Mouse (Mus musculus) lung, postnatal 0 days (tissue): ENCODE results near the gene Fmo2. TPM values are rescaled to one million over a fixed set of nuclear protein-coding genes. Genes with fewer than 3 reads are reported as not detected.

Experiments used
- ATAC-seq: fragments of 200-750 bp; cut with Nextera tagmentation; 2 replicates; pipeline ENCODE4 v1.8.0; 2017; ENCODE audit warnings: moderate library complexity
- DNase-seq: peaks from one replicate; pipeline ENCODE4 v3.0.0-alpha.2; 2016; ENCODE audit warnings: low spot score
- H3K27ac ChIP-seq: fragments of 300-500 bp; sonication (generic); 2 replicates; pipeline ENCODE4 v1.5.1; 2014; ENCODE audit warnings: antibody characterized with exemption, mild to moderate bottlenecking, low read length, mixed read lengths
- H3K27me3 ChIP-seq: fragments of 300-500 bp; sonication (generic); replicated peaks from 2 replicates; pipeline ENCODE4 v1.6.1; 2014; ENCODE audit warnings: low read length, mixed read lengths; ENCODE audit not compliant: insufficient read depth
- H3K36me3 ChIP-seq: fragments of 300-500 bp; sonication (generic); 2 replicates; pipeline ENCODE4 v1.6.1; 2014; ENCODE audit warnings: low read length, mixed read lengths; ENCODE audit not compliant: insufficient read depth
- H3K4me1 ChIP-seq: fragments of 300-500 bp; sonication (generic); 2 replicates; pipeline ENCODE4 v1.6.1; 2014; ENCODE audit warnings: antibody characterized with exemption, low read depth, low read length, mixed read lengths; ENCODE audit not compliant: insufficient read depth
- H3K4me2 ChIP-seq: fragments of 300-500 bp; sonication (generic); replicated peaks from 2 replicates; pipeline ENCODE4 v1.6.1; 2014; ENCODE audit warnings: low read depth, mild to moderate bottlenecking, low read length, moderate library complexity, mixed read lengths
- H3K4me3 ChIP-seq: fragments of 300-500 bp; sonication (generic); 2 replicates; pipeline ENCODE4 v1.5.1; 2014; ENCODE audit warnings: low read depth, low read length
- H3K9ac ChIP-seq: fragments of 300-500 bp; sonication (generic); replicated peaks from 2 replicates; pipeline ENCODE4 v1.6.1; 2014; ENCODE audit warnings: low read depth, mild to moderate bottlenecking
- H3K9me3 ChIP-seq: fragments of 300-500 bp; sonication (generic); 2 replicates; pipeline ENCODE4 v1.6.1; 2016; ENCODE audit warnings: low read length, mixed read lengths
- CTCF ChIP-seq: IDR thresholded peaks from 2 replicates; pipeline ENCODE4 v1.5.1; 2016; ENCODE audit warnings: antibody characterized with exemption, mild to moderate bottlenecking
- EP300 ChIP-seq: IDR thresholded peaks from 2 replicates; pipeline ENCODE4 v1.6.1; 2016; ENCODE audit warnings: antibody characterized with exemption, mild to moderate bottlenecking, control low read depth
- WGBS: fragments of 180-500 bp; shearing (Covaris S2); extraction: QIAGEN DNeasy Blood & Tissue Kit; methylation state at CpG from one replicate; pipeline ENCODE4 v1.1.7; 2014; 5-methylcytosine and 5-hydroxymethylcytosine counted together
- polyA plus RNA-seq: library from polyadenylated mRNA; unstranded; fragments of >200 nt; fragmentation: Nextera tagmentation; extraction: Ambion mirVana; gene quantifications from 2 replicates; pipeline ENCODE4 v1.2.1, GENCODE M21; 2015

The Fmo2 gene
- polyA plus RNA-seq, 1 experiment from 2014 or later, result 286 TPM

DNA sequence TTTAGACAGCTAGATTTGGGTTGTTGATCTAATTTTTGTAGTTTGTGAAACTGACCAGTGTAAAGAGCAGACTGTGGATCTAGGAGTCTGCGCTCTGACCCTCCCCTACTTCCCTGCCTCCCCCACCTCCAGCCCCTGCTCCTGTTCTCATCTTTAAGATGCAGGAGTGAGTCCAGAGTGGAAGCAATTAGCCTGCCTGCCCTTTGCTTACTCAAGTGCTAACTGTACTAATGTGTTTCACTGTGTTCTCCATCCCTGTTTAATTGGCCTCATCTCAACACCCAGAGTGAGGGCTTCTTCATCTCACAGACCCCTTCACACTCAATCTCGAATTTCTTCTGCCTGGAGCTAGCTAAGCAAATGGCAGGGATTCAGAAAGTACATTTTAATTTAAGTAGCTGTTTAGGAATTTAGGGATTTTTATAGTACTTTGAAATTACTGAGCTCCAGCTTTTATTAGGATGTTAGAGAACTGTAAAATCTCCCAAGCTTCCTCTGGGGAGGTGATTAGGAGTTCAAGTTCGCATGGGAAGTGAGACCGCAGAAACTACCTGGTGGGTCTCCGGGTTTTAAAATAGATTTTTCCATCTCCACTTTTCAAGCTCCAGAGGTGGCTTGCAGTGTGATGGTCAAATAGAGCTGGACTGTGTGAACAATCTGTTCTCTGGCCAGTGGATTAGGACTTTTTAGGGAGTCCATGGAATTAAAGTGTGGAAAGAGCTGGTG lies 39.6 kb upstream of the Fmo2 start:
- no peaks in the 10 kb centered on the region for H3K9me3 ChIP-seq
- no peaks in the 10 kb centered on the region for H3K36me3 ChIP-seq
- no peaks in the 10 kb centered on the region for H3K4me1 ChIP-seq
- no peak for TF ChIP-seq EP300
- TF ChIP-seq CTCF, result no peak
- no peak overlapping the region for H3K9ac ChIP-seq
- 0 out of 2 replicates have a peak overlapping the region, but pooled peaks have one; percentile 20 for H3K27ac ChIP-seq
- no peak overlapping the region for H3K4me2 ChIP-seq
- no peak for DNase-seq
- H3K4me3 ChIP-seq, result no peak overlapping the region
- WGBS, result 70% methylated on average over 5 of the region's 5 CpGs
- no peaks in the 10 kb centered on the region for H3K27me3 ChIP-seq
- no peak; the same call in 1 of the 2 replicates for ATAC-seq

DNA sequence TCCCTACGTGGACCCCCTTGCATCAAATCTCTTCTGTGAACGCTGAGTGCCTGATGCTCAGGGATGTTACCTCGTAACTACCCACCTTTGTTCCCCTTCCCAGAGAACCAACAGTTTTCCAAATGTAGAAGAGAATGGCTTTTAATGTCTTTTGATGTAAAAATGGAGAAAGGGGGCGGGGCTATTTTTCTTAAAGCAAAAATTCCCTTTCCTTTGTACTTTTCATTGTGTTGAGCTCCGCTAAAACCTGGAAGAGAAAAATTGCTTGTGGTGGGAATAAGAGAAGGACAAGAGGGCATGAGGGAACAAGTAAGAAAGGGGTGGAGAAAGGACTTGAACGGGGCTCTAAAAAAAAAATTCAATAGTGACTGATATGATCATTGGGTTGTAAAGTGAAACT lies 38.9 kb upstream of the Fmo2 start, which contains the start of gene Fmo6:
Gene Fmo6, minus strand, starts transcription at position 101 of the 400 bp plus-strand sequence.
- no peak for TF ChIP-seq CTCF
- no peak for TF ChIP-seq EP300
- WGBS, result 82% methylated on average over 6 of the region's 6 CpGs
- DNase-seq (no peak), ATAC-seq (no peak)
- Histone ChIP-seq H3K9ac (no peak within 1 kb of the TSS), H3K4me2 (no peak within 1 kb of the TSS), H3K36me3 (no peaks in the 10 kb centered on the region), H3K27ac (0 out of 2 replicates have a peak within 1 kb of the TSS, but pooled peaks have one; percentile 20), H3K4me3 (no peak within 1 kb of the TSS), H3K4me1 (no peaks in the 10 kb centered on the region), H3K9me3 (no peaks in the 10 kb centered on the region), H3K27me3 (no peaks in the 10 kb centered on the region)

DNA sequence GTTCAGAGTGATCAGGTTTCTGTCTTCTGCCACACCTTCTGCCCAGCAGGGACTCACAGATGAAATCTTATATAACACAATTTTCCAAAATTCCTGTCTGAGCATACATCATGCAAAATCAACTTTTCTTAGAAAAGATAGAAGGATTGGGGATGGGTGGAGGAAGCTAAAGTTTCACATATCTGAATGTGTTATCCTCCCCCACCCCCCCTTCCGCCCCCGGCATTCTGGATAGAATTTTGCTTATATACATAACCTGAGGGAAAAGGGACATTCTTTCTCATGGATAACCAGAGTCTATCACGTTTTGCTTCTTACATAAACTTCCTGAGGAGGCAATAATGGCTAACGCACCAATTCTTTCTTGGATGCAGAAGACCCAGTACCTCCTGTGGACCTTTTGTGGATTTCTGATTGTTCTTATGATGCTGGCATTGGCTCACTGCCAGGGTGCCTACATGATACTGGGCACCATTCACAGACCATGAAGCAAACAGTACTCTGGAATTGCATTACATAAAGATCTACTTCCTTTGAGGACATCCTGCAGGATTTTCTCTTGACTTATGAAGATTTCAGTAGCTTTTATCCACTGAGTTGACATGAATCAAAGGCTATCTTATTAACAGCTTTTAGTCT lies 36.0 kb upstream of the Fmo2 start:
- no peaks in the 10 kb centered on the region for H3K4me1 ChIP-seq
- no peak overlapping the region for H3K4me2 ChIP-seq
- ATAC-seq (no peak), DNase-seq (no peak)
- WGBS, result 74% methylated on average over 4 of the region's 4 CpGs
- H3K4me3 ChIP-seq, result no peak overlapping the region
- no peaks in the 10 kb centered on the region for H3K36me3 ChIP-seq
- no peaks in the 10 kb centered on the region for H3K9me3 ChIP-seq
- no peaks in the 10 kb centered on the region for H3K27me3 ChIP-seq
- H3K9ac ChIP-seq, result no peak overlapping the region
- no peak overlapping the region for H3K27ac ChIP-seq
- no peak for TF ChIP-seq CTCF
- no peak for TF ChIP-seq EP300

DNA sequence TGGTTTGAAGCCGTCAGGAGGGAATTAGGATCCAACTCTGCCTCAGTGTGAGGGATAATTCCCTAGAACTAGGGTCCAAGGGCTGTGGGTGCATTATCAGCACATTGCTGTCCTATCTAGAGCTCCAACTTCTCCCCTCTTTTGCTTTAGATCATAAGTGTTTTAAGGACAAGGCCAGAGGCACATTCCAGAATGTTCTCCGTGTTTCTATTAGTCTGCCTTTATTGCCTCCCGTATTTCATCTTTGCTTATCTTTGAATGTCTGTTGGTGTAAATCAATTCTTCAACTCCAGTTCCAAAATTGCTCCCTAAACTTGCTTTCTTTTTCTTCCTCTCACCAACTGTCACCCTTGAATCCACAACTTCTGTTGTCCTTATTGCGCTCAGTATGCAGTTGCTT lies 33.9 kb upstream of the Fmo2 start:
- H3K9me3 ChIP-seq, result no peaks in the 10 kb centered on the region
- TF ChIP-seq CTCF, result no peak
- no peak for TF ChIP-seq EP300
- H3K27ac ChIP-seq, result peak overlapping the region; percentile 74; the same call in 1 of the 2 replicates
- H3K27me3 ChIP-seq, result no peaks in the 10 kb centered on the region
- H3K36me3 ChIP-seq, result no peaks in the 10 kb centered on the region
- H3K4me2 ChIP-seq, result no peak overlapping the region
- WGBS, result 65% methylated on average over 4 of the region's 4 CpGs
- ATAC-seq (no peak), DNase-seq (no peak)
- no peak overlapping the region for H3K4me3 ChIP-seq
- H3K4me1 ChIP-seq, result no peaks in the 10 kb centered on the region
- no peak overlapping the region for H3K9ac ChIP-seq

DNA sequence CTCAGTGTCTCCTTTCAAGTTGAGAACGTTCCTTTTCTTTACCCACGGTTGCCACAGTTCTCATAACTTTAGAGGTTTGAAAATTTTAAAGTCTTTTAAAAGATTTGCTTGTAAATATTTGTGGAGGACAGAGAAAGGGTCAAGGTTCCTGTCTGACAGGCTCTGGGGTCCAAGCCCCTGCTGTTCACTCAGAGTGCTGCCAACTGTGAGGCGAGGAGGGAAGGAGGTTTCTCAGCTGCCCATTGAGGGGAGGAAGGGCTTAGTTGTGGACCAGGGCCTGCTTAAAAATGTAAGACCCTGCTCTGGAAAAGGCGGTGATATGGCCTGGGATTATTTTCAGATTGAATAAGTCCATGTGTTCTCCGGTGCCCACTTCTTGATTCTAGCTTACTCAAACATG lies 33.4 kb upstream of the Fmo2 start:
- H3K9ac ChIP-seq, result no peak overlapping the region
- TF ChIP-seq CTCF (no peak), EP300 (no peak)
- no peaks in the 10 kb centered on the region for H3K9me3 ChIP-seq
- no peaks in the 10 kb centered on the region for H3K36me3 ChIP-seq
- DNase-seq, result peak; percentile 53
- H3K27me3 ChIP-seq, result no peaks in the 10 kb centered on the region
- H3K4me3 ChIP-seq, result no peak overlapping the region
- ATAC-seq, result peak; percentile 54
- WGBS, result 55% methylated on average over 5 of the region's 5 CpGs
- no peak overlapping the region for H3K4me2 ChIP-seq
- H3K4me1 ChIP-seq, result no peaks in the 10 kb centered on the region
- peak overlapping the region; percentile 74 for H3K27ac ChIP-seq

DNA sequence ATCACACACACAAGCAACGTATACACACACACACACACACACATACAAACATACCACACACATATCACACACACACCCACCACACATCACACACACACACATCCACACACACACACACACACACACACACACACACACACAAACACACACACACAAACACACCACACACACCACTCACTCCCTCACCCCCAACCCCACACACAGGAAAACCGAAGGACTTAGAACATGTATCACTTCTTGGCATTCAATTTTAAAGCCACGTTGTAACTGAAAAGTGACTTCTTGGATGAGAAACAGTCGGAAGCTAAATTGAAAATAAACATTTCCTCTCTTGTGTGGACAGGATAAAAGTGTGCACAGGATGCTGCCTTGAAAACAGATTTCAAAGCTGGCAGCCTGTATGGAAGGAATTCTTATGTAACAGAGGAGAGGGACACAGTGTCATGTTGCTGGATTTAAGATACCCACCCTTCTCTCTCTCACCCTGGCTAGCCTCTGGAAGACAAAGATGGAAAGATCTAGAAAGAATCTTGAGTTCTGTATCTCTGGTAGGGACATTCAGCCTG lies 32.9 kb upstream of the Fmo2 start:
- Histone ChIP-seq H3K9me3 (no peaks in the 10 kb centered on the region), H3K4me2 (no peak overlapping the region), H3K27ac (peak overlapping the region; percentile 74), H3K36me3 (no peaks in the 10 kb centered on the region), H3K27me3 (no peaks in the 10 kb centered on the region), H3K4me3 (no peak overlapping the region), H3K9ac (no peak overlapping the region), H3K4me1 (no peaks in the 10 kb centered on the region)
- ATAC-seq (peak; percentile 90), DNase-seq (peak; percentile 72)
- WGBS, result 40% methylated on average over 4 of the region's 4 CpGs
- no peak for TF ChIP-seq CTCF
- TF ChIP-seq EP300, result peak; percentile 57; the same call in 1 of the 2 replicates
